Mouse (Mus musculus) thymus, adult 18-20 months (tissue): ENCODE measurements around the gene Acot6.
"Not testable (repeated sequence)": the region's sequence is repeated elsewhere in the genome, so short reads cannot be mapped to it uniquely, and the experiment has no call there.

ENCODE experiments used
- DNase-seq, 2 experiments: peaks; one replicate each; pipeline ENCODE4 v3.0.0; 2022; ENCODE audit warnings: mixed read lengths in 2 of 2

Acot6 gene

DNA sequence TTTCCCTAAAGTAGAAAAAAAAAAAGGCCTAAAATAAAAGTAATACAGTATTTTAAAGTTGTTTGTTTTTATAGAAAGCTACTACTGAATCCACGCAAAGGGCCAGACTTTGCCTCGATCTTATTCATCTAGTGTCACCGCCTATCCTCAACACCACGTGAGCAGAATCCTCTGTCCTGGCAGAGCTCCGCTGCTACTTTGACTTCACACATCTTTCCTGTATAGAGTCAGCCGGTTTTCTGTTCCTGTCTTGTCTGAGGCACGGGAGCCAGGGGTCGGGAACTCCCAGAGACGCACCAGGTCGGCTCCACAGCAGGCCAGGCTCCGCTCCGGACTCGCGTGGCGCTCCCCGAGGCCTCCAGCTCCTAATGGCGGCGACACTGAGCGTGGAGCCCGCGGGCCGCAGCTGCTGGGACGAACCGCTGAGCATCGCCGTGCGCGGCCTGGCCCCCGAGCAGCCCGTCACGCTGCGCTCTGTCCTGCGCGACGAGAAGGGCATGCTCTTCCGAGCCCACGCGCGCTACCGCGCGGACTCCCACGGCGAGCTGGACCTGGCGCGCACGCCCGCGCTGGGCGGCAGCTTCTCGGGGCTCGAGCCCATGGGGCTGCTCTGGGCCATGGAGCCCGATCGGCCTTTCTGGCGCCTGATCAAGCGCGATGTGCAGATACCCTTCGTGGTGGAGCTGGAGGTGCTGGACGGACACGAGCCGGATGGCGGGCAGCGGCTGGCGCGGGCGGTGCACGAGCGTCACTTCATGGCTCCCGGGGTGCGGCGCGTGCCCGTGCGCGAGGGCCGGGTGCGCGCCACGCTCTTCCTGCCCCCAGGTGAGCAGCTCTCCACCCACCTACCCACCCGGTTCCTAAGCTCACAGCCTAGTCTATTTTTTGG lies at the start of gene Acot6:
TSS of gene Acot6 (plus strand) at position 51 of the 889 bp plus-strand sequence.
- DNase-seq, result peak; percentile 8 to 9

DNA sequence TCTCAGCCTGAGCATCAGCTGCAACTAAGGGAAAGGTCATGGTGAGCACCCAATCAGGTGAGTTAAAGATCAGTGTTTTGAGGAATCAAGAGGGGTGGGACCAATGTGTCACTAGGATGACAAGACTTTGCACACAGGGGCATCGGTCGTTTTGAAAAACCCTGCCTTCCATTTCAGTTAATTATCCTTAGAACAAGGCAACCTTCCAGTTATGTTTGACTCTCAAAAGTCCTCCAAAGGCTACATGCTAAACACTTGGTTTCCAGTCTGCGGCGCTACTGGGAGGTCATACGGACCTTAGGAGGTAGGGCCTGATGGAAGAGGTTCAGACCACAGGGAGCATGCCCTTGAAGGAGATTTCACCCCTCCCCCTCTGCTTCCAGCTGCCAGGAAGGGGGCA lies 49.7 kb upstream of the Acot6 start:
- not testable (repeated sequence) for DNase-seq

DNA sequence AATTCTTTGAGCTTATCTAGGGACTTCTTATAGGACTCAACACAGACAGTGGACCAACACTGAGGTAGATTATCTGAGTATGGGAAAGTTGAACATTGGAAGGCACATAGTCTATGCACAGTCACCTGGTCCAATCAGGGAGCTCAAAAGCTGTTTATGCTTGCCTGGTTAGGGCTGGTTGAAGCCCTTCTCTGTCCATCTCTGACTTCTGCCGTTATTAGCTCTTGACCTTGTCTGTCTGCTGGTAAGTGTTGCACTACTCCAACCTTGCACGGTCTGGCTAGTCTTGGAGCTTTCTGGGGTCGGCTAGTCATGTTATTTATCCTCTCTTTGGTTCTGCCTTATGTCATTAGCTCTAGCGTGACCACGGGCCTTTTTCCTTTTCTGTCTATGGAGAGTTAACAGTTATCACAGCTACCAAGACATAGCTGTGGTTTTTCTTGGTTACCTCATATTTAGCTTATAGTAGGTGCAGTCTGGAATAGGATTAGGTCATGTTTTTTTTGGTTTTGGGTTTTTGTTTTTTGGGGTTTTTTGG lies 48.4 kb upstream of the Acot6 start, which contains the start of gene Acot3:
TSS of gene Acot3 (plus strand) at position 208 of the 538 bp plus-strand sequence.
- DNase-seq, result no peak

GRCm38 (mm10) chr12:84052609-84053008 lies 47.8 kb upstream of the Acot6 start:
- no peak for DNase-seq

GRCm38 (mm10) chr12:84053173-84053572 lies 47.3 kb upstream of the Acot6 start:
- no peak for DNase-seq

- DNase-seq, result no peak
Measured at GRCm38 (mm10) chr12:84053679-84054391, 46.6 kb upstream of the Acot6 start.

GRCm38 (mm10) chr12:84060946-84061345 lies 39.5 kb upstream of the Acot6 start:
- no peak for DNase-seq

DNA sequence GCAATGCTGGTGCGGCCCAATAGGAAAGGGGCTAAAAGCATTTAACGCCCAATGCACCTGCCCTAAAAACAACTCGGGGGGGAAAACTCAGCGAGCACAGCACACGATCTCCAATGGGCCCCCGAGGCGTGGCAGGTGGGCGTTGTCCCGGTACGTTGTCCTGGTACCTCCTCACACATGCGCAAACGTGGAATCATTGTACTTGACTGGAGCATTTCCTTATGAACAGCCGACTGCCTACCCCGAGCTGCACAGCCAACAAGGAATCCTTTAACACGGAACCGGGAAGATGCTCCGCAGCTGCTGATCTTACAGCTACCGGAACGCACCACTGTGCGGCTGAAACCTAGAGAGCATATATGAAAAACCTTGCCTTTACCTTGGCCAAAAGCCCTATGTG lies 38.1 kb upstream of the Acot6 start:
- no peak for DNase-seq

- DNase-seq, result no peak
Measured at GRCm38 (mm10) chr12:84063228-84063627, 37.2 kb upstream of the Acot6 start.

DNA sequence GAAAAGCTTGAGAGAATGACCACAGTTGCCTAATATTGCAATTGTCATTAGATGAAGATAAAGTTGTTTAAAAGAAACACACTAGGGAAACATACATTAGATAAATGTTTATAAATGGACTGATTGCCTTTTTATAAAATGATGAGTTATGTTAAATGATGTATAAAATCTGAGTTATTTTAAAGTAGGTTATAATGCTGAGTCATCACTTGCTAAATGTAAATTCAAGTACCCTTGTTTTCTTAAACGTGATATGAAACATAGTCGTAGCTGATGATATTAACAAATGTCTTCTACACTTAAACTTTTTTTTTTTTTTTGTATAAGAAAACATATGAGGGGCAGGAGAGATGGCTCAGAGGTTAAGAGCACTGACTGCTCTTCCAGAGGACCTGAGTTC lies 36.6 kb upstream of the Acot6 start:
- DNase-seq, result no peak

DNA sequence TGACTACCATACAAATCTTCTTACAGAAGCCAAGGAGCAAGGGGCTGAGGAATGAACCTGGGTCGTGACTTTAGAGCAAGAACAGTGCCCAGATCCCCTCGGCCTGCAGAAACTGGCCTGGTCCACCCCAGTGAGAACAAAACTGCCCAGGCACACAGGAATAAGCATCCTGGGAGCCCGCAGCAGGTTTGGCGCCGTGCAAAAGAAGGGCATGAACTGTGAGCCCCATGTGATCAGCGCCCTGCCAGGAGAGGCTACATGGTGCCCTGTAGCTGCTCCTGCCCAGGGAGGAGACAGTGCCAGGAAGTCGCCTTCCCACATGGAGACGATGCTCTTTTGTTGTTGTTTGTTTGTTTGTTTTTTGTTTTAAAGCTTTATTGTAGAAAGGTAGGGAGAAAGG lies 35.8 kb upstream of the Acot6 start:
- no peak for DNase-seq

GRCm38 (mm10) chr12:84067752-84068151 lies 32.7 kb upstream of the Acot6 start:
- no peak for DNase-seq

DNA sequence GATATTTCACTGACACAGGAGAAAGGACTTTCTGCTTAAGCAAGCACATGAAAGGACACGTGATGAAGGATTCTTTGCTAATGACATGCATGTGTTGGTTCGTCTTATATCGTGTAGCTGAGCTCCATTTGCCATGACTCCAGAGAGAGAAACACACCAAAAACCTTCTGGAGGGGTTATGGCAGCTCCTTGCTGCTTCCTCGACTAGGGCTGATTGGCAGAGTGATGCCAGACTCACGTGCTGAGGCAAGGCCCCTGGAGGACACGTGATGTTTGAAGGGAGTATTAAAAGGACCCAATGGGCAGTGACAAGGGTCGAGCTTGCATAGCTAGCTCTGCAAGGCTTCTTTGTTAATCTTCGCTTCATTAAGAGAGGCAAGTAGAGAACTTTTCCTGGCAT lies 32.2 kb upstream of the Acot6 start:
- DNase-seq, result no peak

DNA sequence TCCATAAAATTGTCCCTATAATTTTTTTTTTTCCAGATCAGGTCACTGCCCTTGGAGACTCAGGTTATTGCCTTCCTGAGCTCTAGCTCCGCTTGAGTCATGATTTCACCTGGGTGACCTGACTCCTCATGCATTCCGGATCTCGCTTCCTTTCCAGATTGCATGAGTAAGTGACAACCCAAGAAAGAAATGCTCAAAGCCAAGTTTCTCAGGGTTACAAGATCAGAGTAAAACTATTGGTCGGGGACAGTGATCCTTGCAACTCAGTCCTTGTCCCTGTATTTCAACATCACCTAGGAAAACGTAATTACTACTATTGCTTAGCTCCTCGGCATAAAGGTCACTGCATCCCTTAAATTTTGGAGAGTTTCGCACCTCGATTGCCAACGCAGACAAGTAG lies 31.5 kb upstream of the Acot6 start, which contains the start of gene Acot5:
TSS of gene Acot5 (plus strand) at position 340 of the 400 bp plus-strand sequence.
- no peak for DNase-seq

GRCm38 (mm10) chr12:84069582-84069981 lies 30.9 kb upstream of the Acot6 start:
- DNase-seq, result peak; percentile 7 to 11

DNA sequence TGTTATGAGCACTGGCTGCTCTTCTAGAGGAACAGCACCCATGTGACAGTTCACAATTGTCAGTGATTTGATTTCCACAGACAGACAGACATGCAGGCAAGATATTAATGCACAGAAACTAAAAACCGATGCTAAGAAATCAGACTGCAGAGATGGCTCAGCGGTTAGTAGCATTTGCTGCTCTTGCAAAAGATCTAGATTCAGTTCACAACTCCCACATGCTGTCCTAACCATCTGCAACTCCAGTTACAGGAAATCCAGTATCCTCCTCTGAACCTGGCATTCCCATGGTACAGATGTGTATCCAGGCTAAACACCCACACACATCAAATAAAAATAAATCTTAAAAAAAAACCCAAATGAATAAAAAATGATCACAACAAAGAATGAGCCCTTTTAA lies 28.8 kb upstream of the Acot6 start:
- no peak for DNase-seq

DNA sequence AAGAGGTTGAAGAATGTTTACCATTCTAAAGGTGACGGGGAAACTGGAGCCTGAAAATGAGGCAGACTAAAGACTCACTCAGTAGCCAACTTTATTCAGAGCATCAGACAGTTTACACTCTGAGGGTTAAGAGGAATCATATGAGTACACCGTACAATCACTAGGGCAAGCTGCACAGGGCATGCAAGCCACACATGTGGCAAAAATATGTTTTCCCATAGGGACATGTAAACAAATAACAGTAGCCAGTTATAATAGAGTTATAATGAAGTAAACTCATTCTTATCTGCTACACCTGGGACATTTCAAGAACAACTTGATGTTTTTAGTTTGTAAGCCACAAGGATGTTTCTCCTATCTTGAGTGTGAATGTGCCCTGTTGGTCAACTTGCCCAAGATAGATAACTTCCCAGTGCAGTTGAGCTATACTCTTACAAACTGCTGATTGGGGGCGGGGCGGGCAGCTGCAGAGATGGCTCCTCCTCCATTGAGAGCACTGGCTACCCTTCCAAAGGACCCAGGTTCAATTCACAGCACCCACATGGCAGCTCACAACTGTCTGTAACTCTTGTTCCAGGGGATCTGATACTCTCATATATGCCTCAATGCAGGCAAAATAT lies 23.0 kb upstream of the Acot6 start:
- DNase-seq, result no peak

DNA sequence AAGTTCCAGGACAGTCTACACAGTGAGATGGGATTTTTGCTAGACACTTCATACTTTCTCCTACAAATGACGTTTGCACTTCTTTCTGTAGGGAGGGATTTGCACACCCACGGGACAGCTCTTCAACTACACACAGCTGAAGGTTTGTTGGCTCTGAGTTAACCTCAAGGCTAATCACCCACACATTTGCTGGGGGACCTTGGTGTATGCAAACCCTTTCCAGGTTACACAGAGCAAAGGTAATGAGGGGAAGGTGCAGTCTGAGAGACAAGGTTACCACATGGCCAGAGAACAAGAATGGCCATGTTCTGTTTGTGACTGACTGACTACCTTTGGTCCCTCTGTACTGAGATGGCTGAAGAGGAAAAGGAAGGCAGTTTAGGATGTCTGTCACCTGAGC lies 16.6 kb upstream of the Acot6 start:
- DNase-seq, result no peak

GRCm38 (mm10) chr12:84084581-84084980 lies 15.9 kb upstream of the Acot6 start:
- no peak for DNase-seq

GRCm38 (mm10) chr12:84094666-84095065 lies 5.8 kb upstream of the Acot6 start:
- DNase-seq, result not testable (repeated sequence)

DNA sequence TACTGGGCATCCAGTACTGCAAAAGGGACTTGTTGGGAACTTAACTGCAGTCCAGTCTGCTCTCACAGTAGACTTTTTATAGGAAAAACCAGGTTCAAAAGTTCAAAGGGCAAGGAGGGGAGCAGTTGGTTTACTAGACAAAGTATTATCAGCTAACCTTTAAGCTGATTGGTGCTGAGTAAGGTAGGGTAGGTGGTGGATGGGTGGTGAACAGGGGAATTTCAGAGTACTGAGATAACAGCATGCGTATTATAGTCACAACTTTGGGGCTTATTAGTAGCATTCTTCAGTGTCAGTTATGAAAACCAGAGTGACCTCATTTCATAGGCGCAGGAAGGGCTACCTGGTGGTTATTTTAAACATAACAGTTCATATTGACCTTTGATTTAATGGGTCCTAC lies 849 bp upstream of the Acot6 start:
- DNase-seq, result no peak

- no peak for DNase-seq
Measured at GRCm38 (mm10) chr12:84100071-84100470, 383 bp upstream of the Acot6 start.

GRCm38 (mm10) chr12:84101493-84101845 lies 1.0 kb downstream of the Acot6 start:
- DNase-seq, result no peak
